Mouse (Mus musculus): ENCODE measurements around the gene Fat4.

Fat4 gene

GRCm38 (mm10) chr3:38986379-38986778, 99.6 kb downstream of the Fat4 start:
- no peak for DNase-seq

GRCm38 (mm10) chr3:38989181-38989580, 102.4 kb downstream of the Fat4 start:
- no peak for DNase-seq

- DNase-seq: no peak
Measured at GRCm38 (mm10) chr3:39000011-39000410, 113.3 kb downstream of the Fat4 start.

- peak; percentile 27 for DNase-seq
Measured at GRCm38 (mm10) chr3:39010544-39010943, 123.8 kb downstream of the Fat4 start.

- DNase-seq: peak; percentile 30
Measured at GRCm38 (mm10) chr3:39017633-39018032, 130.9 kb downstream of the Fat4 start.

GRCm38 (mm10) chr3:39036113-39036512, 149.4 kb downstream of the Fat4 start:
- no peak for DNase-seq

- DNase-seq: no peak
Measured at GRCm38 (mm10) chr3:39046425-39046824, 159.7 kb downstream of the Fat4 start.

- DNase-seq: no peak
Measured at GRCm38 (mm10) chr3:39047621-39048303, 161.0 kb downstream of the Fat4 start.

GRCm38 (mm10) chr3:39048304-39048667, 161.5 kb downstream of the Fat4 start:
- no peak for DNase-seq

GRCm38 (mm10) chr3:39050130-39050529, 163.4 kb downstream of the Fat4 start:
- DNase-seq: no peak

- no peak for DNase-seq
Measured at GRCm38 (mm10) chr3:39053072-39053471, 166.3 kb downstream of the Fat4 start.
